Mouse (Mus musculus): ENCODE results near the gene Pde4d.

Gene Pde4d

GRCm38 (mm10) chr13:109376681-109377080, 926.9 kb downstream of the Pde4d start:
- DNase-seq (ENCODE audit: extremely low spot score, low spot score), result no peak

DNA sequence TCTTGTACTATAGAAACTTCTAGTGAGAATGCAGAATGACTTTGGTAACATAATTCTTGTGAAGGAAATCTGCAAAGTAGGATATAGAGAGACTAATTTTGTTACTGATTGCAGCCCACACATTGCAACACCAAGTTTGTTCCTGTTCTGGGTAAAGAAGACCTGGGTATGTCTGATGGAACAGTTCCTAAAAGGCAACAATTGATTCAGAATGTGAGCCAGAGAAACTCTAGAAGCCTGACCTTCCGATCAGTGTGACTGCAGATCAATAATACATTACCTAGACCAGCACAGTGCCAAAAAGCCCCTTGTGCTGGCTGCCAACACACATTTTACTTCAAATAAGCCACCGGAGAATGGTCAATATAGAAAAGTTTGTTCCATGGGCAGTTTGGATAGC, 930.4 kb downstream of the Pde4d start:
- DNase-seq (ENCODE audit: extremely low spot score, low spot score), result no peak

- DNase-seq (ENCODE audit: extremely low spot score, low spot score), result no peak
Measured at GRCm38 (mm10) chr13:109388626-109389220, 939.0 kb downstream of the Pde4d start.

DNA sequence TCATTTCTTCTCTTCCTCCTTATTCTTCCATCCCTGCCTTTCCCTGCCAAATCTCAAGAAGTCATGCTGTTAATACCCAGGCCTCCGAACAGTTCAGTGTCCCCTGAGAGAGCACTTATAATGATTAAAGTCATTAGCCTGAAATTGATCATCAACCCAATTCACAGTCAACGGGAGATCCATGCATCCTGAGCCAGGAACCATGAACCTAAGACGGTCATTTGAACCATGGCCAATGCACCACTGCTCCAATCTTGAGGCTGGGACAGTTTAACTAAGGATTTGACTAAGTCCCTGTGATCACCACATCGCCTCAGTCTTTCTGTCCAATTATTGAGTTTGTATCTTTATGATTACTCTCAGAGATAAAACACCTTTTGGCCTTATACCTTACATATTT, 952.6 kb downstream of the Pde4d start:
- no peak for DNase-seq (ENCODE audit: extremely low spot score, low spot score)

DNA sequence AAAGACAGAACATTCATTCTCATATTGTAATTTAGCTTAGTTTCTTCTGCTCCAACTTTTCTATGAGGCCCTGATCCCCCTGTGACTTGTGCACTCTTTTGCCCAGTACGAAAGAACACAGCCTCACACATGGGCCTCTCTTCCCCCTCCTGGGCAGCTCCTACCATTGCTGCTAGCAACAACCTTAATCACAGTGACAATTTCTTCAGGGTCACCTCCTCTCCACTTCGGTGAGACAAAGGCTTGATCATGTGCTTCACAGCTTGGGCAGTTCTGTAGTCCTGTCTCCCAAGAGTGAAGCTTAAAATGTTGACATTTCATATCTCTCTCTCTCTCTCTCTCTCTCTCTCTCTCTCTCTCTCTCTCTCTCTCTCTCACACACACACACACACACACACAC, 953.2 kb downstream of the Pde4d start:
- DNase-seq (ENCODE audit: extremely low spot score, low spot score), result no peak

- DNase-seq (ENCODE audit: extremely low spot score, low spot score), result no peak
Measured at GRCm38 (mm10) chr13:109406341-109406740, 956.6 kb downstream of the Pde4d start.

DNA sequence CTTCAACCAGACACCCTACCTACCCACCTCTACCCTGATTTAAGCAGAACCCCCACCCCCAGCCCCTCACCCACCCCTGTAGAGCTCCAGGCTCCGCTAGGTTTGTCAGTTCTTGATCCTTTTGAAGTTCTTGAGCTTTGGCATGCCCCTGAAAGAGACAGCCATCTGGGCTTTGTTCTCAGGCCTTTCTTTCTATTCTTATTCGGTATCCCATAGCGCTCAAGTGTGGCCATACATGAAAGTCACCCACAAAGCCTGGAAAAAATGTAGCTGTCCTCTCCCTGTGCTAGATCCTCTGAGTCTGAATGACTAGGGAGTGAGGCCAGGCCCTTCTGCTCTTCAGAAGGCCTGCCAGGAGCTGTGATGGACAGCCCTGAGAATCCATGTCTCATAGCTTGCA, 957.6 kb downstream of the Pde4d start:
- DNase-seq (ENCODE audit: extremely low spot score, low spot score), result no peak

DNA sequence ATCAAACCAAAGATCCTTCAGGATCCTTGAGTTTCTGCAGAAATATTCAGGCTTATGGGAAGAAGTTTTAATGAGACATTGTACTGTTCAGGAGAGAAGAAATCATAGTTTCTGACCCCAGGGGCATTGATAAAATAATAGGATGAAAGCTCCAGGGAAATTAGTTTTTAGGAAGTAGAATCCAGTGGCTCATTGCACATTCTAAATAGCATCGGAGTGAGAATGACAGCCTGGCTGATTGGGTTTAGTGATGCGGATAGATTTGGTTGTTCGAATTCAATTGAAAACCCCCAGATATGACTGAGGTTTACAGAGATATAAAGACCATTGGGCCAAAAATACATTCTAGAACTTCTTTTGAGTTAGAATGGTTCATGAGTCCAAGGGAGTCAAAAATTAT, 970.7 kb downstream of the Pde4d start:
- no peak for DNase-seq (ENCODE audit: extremely low spot score, low spot score)

DNA sequence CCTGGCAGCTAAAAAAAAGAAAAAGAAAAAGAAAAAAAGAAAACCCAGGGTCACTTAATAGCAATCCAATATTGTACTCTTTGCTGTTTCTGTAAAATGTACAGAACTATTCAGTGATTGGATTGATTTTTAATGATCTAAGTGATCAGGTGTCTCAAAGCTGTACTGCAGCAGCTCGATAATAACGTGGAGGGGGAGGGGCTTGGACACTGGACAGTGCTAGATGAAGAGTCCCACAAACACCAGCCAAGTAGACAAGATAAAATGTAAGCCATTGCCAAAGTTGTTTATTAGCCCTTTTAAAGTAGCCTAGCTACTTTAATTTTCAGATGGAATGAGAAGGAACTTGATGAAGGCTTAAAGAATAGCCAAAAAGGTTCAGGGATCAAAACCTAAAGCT, 975.2 kb downstream of the Pde4d start:
- DNase-seq (ENCODE audit: extremely low spot score, low spot score), result no peak

DNA sequence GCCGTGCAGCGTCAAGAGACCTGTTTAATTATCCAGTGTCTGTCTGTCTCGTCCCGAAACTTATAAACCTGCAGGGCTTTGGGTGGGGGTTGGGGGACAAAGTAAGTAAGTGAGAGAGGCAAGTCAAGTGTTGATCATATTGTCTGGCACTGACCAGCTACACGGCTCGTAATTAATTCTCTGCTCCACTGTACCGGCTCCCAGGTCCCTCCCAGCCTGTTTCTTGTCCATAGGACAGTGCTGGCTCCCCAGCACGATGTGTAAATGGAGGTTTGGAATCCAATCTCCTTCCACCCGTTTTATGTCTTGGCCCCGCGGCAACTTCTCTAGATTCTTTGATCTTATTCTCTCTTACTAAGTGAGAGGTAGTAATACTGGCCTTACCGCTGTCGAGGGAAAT, 975.8 kb downstream of the Pde4d start:
- DNase-seq (ENCODE audit: extremely low spot score, low spot score), result no peak

- DNase-seq (ENCODE audit: extremely low spot score, low spot score), result no peak
Measured at GRCm38 (mm10) chr13:109426058-109426457, 976.3 kb downstream of the Pde4d start.

DNA sequence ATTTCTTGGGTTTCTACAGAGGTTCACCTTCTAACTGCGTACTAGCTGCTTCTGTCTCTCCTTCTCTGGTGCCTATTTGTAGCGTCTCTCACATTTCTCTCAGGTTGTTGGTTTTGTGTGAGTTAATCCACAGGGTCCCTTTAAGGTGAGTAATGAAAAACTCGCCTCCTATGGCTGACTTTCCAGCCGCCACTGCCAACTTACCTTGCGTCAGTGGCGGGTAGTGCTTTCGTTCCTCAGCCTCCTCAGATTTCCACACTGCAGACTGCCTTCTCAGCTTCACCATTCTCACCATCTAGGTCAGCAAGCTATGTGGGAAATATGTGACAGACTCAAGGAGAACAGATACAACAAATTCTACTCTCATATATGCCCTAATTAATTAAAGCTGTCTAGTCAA, 977.8 kb downstream of the Pde4d start:
- DNase-seq (ENCODE audit: extremely low spot score, low spot score), result no peak

GRCm38 (mm10) chr13:109429544-109429943, 979.8 kb downstream of the Pde4d start:
- no peak for DNase-seq (ENCODE audit: extremely low spot score, low spot score)

- DNase-seq (ENCODE audit: extremely low spot score, low spot score), result no peak
Measured at GRCm38 (mm10) chr13:109437231-109437776, 987.6 kb downstream of the Pde4d start.

GRCm38 (mm10) chr13:109439436-109440161, 989.9 kb downstream of the Pde4d start:
- DNase-seq (ENCODE audit: extremely low spot score, low spot score), result no peak

GRCm38 (mm10) chr13:109440331-109440730, 990.6 kb downstream of the Pde4d start:
- peak; percentile 38 for DNase-seq (ENCODE audit: extremely low spot score, low spot score)

DNA sequence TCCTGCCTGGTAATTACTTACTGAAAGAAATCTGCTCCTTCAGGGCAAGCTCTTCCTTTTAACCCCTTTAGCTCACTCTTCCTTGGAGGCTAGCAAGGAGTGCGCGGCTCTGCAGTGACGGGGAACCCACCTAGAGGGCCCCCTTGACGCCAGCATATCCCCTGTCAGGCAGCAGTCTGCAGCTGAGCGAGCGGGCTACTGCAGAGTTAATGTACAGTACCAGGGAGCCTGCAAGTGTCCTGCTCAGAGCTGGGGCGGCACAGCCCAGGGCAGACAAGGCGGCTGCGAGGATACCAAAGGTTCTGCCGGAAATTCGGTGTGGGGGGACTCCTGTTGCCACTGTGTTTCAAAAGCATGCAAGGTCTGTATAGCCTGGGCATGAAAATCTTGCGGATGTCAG, 991.1 kb downstream of the Pde4d start:
- peak; percentile 83 for DNase-seq (ENCODE audit: extremely low spot score, low spot score)

DNA sequence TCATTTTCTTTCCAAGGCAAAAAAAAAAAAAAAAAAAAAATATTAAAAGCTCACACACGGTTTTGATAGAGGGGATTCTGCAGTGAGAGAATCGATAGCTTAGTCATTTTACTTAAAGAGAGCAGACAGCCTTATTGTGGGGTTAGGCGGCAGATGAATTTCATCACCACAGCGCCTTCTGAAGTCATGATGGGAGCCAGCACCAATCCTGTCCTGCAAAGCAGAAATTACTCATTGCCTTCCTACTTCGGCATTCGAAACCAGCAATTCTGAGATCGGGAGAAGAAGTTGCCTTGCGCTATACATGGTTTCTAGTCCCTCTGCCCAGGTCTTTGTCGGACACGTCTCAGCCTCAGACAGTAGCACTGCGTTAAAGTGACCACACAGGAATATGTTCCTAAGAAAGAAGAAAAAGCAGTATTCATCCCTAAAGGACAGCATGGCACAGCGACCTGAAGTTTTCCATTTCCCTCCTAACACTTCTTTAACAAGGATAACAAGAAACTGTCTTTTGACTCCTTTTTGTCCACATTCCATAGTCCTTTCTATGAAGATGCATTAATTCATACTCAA, 991.7 kb downstream of the Pde4d start:
- peak; percentile 20 for DNase-seq (ENCODE audit: extremely low spot score, low spot score)

DNA sequence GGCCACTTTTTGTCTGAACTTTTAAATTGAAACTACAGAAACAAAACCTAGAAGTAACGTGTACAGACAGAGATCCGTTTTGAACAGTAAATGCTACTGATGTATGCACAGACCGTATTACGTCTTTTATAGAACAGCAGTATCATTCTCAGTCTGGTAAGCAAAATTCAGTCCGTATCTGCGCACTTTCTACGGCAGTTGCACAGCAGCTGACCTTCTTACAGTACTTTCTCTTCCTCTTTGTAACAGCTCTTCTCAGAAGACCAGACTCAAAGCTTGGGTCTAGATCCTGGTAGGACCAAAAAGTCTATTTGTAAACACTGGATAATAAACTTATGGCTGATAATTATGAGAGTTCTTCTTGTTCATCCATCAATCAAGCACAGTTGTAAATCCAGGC, 996.4 kb downstream of the Pde4d start:
- no peak for DNase-seq (ENCODE audit: extremely low spot score, low spot score)

DNA sequence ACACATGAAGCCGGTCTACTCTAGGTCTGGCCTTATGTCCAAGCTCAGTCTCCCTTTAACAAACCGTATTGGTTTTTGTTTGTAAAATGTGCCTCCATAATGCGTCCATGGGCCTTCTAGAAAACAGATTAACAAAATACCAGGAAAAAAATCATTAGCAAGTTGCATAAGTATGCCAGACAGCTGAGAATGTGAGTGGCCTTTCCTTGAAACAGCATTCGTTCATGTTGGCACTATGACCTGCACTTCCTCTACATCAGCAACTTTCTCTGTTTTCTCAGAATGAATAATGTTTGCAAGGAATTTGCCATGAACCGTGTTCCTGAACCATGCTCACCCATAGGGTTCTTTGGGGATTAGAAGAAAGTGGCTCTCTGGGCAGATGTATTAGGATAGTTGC, 998.4 kb downstream of the Pde4d start:
- DNase-seq (ENCODE audit: extremely low spot score, low spot score), result no peak

GRCm38 (mm10) chr13:109474344-109474743, 1024.6 kb downstream of the Pde4d start:
- no peak for DNase-seq (ENCODE audit: extremely low spot score, low spot score)

DNA sequence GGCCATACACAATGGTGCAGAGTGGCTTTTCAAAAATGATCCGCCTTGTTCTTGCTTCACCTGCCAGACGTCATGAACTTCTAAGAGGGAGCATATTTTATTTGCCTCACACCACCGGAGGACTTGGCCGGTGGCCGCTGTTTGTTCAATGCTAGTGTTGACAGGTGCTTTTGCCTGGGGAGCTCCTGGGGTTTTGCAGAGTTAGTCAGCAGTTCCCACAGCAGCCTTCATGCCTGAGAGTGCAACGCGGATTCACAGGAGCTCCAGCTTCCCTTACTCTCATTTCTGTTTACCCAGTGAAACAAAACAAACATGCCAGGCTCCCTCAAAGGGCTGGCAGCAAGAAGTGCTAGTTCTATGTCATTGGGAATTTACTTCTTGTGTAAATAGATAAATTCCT, 1031.7 kb downstream of the Pde4d start:
- no peak for DNase-seq (ENCODE audit: extremely low spot score, low spot score)

GRCm38 (mm10) chr13:109486166-109486565, 1036.4 kb downstream of the Pde4d start:
- DNase-seq (ENCODE audit: extremely low spot score, low spot score), result no peak

Data from neural tube, embryonic 10.5 days (tissue).